Mouse (Mus musculus): ENCODE results near the gene Tnrc6a. TPM values are rescaled to one million over a fixed set of nuclear protein-coding genes. Genes with fewer than 3 reads are reported as not detected.

The Tnrc6a gene
- total and polyA plus RNA-seq, 3 experiments: 15.3 to 34.5 TPM; not detected in 1

DNA sequence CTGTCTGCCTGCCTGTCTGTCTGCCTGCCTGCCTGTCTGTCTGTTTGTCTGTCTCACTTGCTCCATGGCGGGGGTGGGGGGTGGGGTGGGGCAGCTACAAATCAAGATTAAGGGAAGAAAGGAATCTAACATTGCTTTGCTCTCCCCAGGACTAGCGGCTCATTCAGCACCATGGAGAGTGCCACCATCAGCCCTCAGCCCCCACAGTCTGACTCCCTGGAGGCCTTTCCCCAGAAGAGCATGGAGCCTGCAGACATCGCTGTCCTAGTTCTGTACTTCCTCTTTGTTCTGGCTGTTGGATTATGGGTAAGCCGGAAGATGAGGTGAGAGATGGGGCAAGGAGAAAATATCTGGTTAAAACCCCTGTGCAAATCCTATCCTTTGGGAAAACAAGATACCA lies 111.8 kb downstream of the Tnrc6a start:
- H3K4me3 ChIP-seq (ENCODE audit: control insufficient read depth in 1 of 2, insufficient read depth in 1 of 2, low read depth in 2 of 2, low read length in 2 of 2): no peak overlapping the region
- H3K4me1 ChIP-seq (ENCODE audit: control insufficient read depth in 1 of 2, insufficient read depth in 2 of 2, low read length in 2 of 2): no peaks in the 10 kb centered on the region
- TF ChIP-seq E2F4 (IDR thresholded peaks at IDR 0.05; ENCODE audit: borderline replicate concordance, low read depth, low read length) (no peak), MYC (IDR thresholded peaks at IDR 0.05; ENCODE audit: low read depth, low read length) (no peak), GATA1 (IDR thresholded peaks at IDR 0.05; ENCODE audit: low read depth, low read length) (no peak), BHLHE40 (IDR thresholded peaks at IDR 0.05; ENCODE audit: borderline replicate concordance, low read depth, low read length) (no peak), ETS1 (IDR thresholded peaks at IDR 0.05; ENCODE audit: low read depth, low read length) (no peak), ELF1 (IDR thresholded peaks at IDR 0.05; ENCODE audit: low read depth, low read length) (no peak), JUND (IDR thresholded peaks at IDR 0.05; ENCODE audit: low read depth, low read length) (no peak), MAZ (IDR thresholded peaks at IDR 0.05; ENCODE audit: low read depth, low read length) (no peak), RAD21 (IDR thresholded peaks at IDR 0.05; ENCODE audit: low read depth, low read length) (no peak), CHD1 (IDR thresholded peaks at IDR 0.05; ENCODE audit: low read depth, low read length) (no peak), UBTF (IDR thresholded peaks at IDR 0.05; ENCODE audit: borderline replicate concordance, insufficient read depth, low read depth, low read length) (no peak), MXI1 (IDR thresholded peaks at IDR 0.05; ENCODE audit: low read depth, low read length) (peak; percentile 24; the same call in 1 of the 2 replicates), SIN3A (IDR thresholded peaks at IDR 0.05; ENCODE audit: low read length) (0 out of 2 replicates have a peak, but pooled peaks have one; percentile 36)
- no peak overlapping the region for H3K9ac ChIP-seq (ENCODE audit: control insufficient read depth, low read depth, low read length, poor library complexity, severe bottlenecking)
- H3K27me3 ChIP-seq (ENCODE audit: control insufficient read depth in 1 of 2, insufficient read depth in 2 of 2, low read length in 2 of 2): peaks cover 0 to 5% of the 10 kb centered on the region in 2 experiments; a peak in 2 of 4 replicates
- no peaks in the 10 kb centered on the region for H3K36me3 ChIP-seq (ENCODE audit: control insufficient read depth in 1 of 2, insufficient read depth in 2 of 2, low read length in 2 of 2)
- DNase-seq (ENCODE audit: low read depth, low spot score): peak; percentile 75
- H3K79me2 ChIP-seq (ENCODE audit: control insufficient read depth, insufficient read depth, low read length, poor library complexity): no peaks in the 10 kb centered on the region
- H3K9me3 ChIP-seq (replicated peaks; ENCODE audit: insufficient read depth, low read length): no peaks in the 10 kb centered on the region
- H3K27ac ChIP-seq (ENCODE audit: control insufficient read depth, low read depth, low read length): no peak overlapping the region

DNA sequence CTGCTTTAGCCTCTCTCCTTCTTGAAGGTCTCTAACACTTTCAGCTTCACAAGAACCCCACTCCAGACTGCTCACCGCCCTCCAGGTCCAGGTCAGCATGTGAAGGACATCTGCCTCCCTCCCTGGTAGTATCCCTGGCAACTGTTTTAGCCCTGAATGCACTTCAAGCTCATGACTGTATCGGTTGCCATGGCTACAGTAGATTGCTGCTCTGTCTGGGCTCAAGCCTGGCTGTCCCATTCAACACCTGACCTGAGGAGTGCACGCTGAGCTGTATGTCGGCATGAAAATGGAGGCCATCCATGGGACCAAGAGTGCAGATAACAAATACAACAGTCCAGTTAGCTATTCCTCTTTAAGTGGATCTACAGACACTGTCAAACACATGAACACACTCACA lies 114.9 kb downstream of the Tnrc6a start:
- no peak overlapping the region for H3K27ac ChIP-seq (ENCODE audit: control insufficient read depth, low read depth, low read length)
- H3K27me3 ChIP-seq (ENCODE audit: control insufficient read depth in 1 of 2, insufficient read depth in 2 of 2, low read length in 2 of 2): peaks cover 0 to 3% of the 10 kb centered on the region in 2 experiments; a peak in 1 of 4 replicates
- H3K4me1 ChIP-seq (ENCODE audit: control insufficient read depth in 1 of 2, insufficient read depth in 2 of 2, low read length in 2 of 2): no peaks in the 10 kb centered on the region
- no peaks in the 10 kb centered on the region for H3K79me2 ChIP-seq (ENCODE audit: control insufficient read depth, insufficient read depth, low read length, poor library complexity)
- H3K9me3 ChIP-seq (replicated peaks; ENCODE audit: insufficient read depth, low read length): no peaks in the 10 kb centered on the region
- no peak for DNase-seq (ENCODE audit: low read depth, low spot score)
- no peaks in the 10 kb centered on the region for H3K36me3 ChIP-seq (ENCODE audit: control insufficient read depth in 1 of 2, insufficient read depth in 2 of 2, low read length in 2 of 2)
- TF ChIP-seq SIN3A (IDR thresholded peaks at IDR 0.05; ENCODE audit: low read length) (no peak), ETS1 (IDR thresholded peaks at IDR 0.05; ENCODE audit: low read depth, low read length) (no peak), CHD2 (IDR thresholded peaks at IDR 0.05; ENCODE audit: low read length) (no peak), TCF12 (IDR thresholded peaks at IDR 0.05; ENCODE audit: low read depth, low read length) (no peak), KAT2A (conservative IDR thresholded peaks at IDR 0.05; ENCODE audit: low read depth, low read length) (no peak), MEF2A (IDR thresholded peaks at IDR 0.05; ENCODE audit: extremely low read depth, insufficient replicate concordance, low read depth, low read length, poor library complexity, severe bottlenecking) (no peak)
- H3K9ac ChIP-seq (ENCODE audit: control insufficient read depth, low read depth, low read length, poor library complexity, severe bottlenecking): no peak overlapping the region
- no peak overlapping the region for H3K4me3 ChIP-seq (ENCODE audit: control insufficient read depth in 1 of 2, insufficient read depth in 1 of 2, low read depth in 2 of 2, low read length in 2 of 2)

All from MEL (cell line).